Mouse (Mus musculus): ENCODE results near the gene Gm20388. TPM values are rescaled to one million over a fixed set of nuclear protein-coding genes. Genes with fewer than 3 reads are reported as not detected.

Gm20388 gene
- total RNA-seq, 1 experiment: 27.0 TPM

DNA sequence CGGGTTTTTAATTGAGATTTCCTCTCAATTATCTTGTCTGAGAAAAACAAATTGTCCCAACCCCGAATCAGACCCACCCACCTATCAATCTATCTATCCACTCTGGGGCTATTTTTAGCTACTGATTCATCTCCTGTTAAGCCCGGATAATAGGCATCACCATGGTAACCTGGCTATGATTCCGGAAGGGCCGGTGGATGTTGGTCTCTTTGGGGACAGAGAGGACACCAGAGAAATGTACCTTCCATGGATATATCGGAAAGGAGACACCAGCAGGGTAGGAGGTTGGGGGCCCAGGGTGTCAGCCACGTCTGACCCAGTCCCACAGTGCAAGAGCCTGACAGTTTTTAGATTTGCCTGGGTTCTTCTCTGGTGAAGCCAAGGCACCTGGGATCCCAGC is 3224.8 kb downstream of the Gm20388 start:
- TF ChIP-seq HCFC1 (IDR thresholded peaks at IDR 0.05; ENCODE audit: borderline replicate concordance, insufficient read depth, low read length) (no peak), MAFK (IDR thresholded peaks at IDR 0.05; ENCODE audit: insufficient read depth, low read depth, low read length) (no peak), ZNF384 (IDR thresholded peaks at IDR 0.05; ENCODE audit: low read depth, low read length) (no peak), ZC3H11A (IDR thresholded peaks at IDR 0.05; ENCODE audit: borderline replicate concordance, low read depth, low read length) (no peak), CHD2 (IDR thresholded peaks at IDR 0.05; ENCODE audit: low read depth, low read length) (no peak)
- in situ Hi-C loops (cut with MboI; ENCODE audit: low sequenced_read_pairs in 2 of 2, unreplicated experiment in 2 of 2): no loop called here
- Histone ChIP-seq H3K27ac (ENCODE audit: insufficient read depth, low read depth, low read length, poor library complexity, severe bottlenecking) (no peak overlapping the region), H3K9ac (ENCODE audit: insufficient read depth, low read depth, low read length, poor library complexity, severe bottlenecking) (no peak overlapping the region), H3K9me3 (ENCODE audit: control insufficient read depth, insufficient read depth, low read depth, low read length) (no peaks in the 10 kb centered on the region), H3K4me3 (ENCODE audit: insufficient read depth in 1 of 2, low read depth in 1 of 2, low read length in 2 of 2, poor library complexity in 1 of 2, severe bottlenecking in 1 of 2) (no peak overlapping the region), H3K36me3 (ENCODE audit: control insufficient read depth, insufficient read depth, low read length, poor library complexity, severe bottlenecking) (no peaks in the 10 kb centered on the region), H3K4me1 (ENCODE audit: control insufficient read depth in 2 of 2, insufficient read depth in 2 of 2, low read length in 2 of 2, poor library complexity in 1 of 2) (no peaks in the 10 kb centered on the region)
- DNase-seq (ENCODE audit: low read depth, low spot score): no peak

DNA sequence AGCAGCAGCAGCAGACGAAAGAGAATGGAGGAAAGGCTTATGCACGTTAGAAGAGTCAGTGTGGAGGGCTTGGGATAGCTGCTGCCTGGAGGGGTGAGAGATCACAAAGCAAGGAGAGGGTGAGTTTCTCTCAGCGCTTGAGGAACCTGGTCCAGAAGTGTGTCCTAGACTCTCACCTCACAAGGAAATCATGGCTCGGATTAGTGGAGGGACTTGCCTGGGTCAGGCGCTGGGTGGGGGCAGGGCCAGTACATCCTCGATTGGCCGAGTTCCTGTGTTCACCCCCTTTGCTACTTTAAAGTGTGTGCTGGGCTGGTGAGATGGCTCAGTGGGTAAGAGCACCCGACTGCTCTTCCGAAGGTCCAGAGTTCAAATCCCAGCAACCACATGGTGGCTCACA is 3225.2 kb downstream of the Gm20388 start:
- in situ Hi-C loops (cut with MboI; ENCODE audit: low sequenced_read_pairs in 2 of 2, unreplicated experiment in 2 of 2): no loop called here
- H3K4me1 ChIP-seq (ENCODE audit: control insufficient read depth in 2 of 2, insufficient read depth in 2 of 2, low read length in 2 of 2, poor library complexity in 1 of 2): no peaks in the 10 kb centered on the region
- H3K27ac ChIP-seq (ENCODE audit: insufficient read depth, low read depth, low read length, poor library complexity, severe bottlenecking): no peak overlapping the region
- no peaks in the 10 kb centered on the region for H3K36me3 ChIP-seq (ENCODE audit: control insufficient read depth, insufficient read depth, low read length, poor library complexity, severe bottlenecking)
- DNase-seq (ENCODE audit: low read depth, low spot score): no peak
- no peak overlapping the region for H3K4me3 ChIP-seq (ENCODE audit: insufficient read depth in 1 of 2, low read depth in 1 of 2, low read length in 2 of 2, poor library complexity in 1 of 2, severe bottlenecking in 1 of 2)
- H3K9ac ChIP-seq (ENCODE audit: insufficient read depth, low read depth, low read length, poor library complexity, severe bottlenecking): no peak overlapping the region
- TF ChIP-seq MAFK (IDR thresholded peaks at IDR 0.05; ENCODE audit: insufficient read depth, low read depth, low read length) (no peak), ZC3H11A (IDR thresholded peaks at IDR 0.05; ENCODE audit: borderline replicate concordance, low read depth, low read length) (no peak), HCFC1 (IDR thresholded peaks at IDR 0.05; ENCODE audit: borderline replicate concordance, insufficient read depth, low read length) (no peak), ZNF384 (IDR thresholded peaks at IDR 0.05; ENCODE audit: low read depth, low read length) (no peak), CHD2 (IDR thresholded peaks at IDR 0.05; ENCODE audit: low read depth, low read length) (no peak)
- no peaks in the 10 kb centered on the region; the same call in 1 of the 2 replicates for H3K9me3 ChIP-seq (ENCODE audit: control insufficient read depth, insufficient read depth, low read depth, low read length)

DNA sequence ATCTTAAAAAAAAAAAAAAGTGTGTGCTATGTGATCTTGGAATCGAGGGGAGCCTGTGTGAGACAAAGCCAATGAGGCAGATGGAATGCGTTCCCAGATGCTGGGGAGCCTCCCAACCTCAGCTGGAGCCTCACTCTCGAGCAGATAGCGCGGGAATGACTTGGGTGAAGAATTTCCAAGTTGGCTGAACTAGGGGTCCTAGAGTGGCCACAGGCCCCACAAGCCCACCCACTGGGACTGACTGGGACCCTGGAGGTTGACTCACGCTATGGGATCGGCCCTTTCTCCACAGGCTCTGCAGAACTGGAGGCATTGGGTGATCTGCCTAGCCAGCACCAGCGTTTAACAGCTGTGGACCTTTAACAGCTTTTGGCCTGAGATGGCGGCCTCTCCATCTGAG is 3225.6 kb downstream of the Gm20388 start:
- no peak for TF ChIP-seq HCFC1 (IDR thresholded peaks at IDR 0.05; ENCODE audit: borderline replicate concordance, insufficient read depth, low read length)
- no peak for TF ChIP-seq CHD2 (IDR thresholded peaks at IDR 0.05; ENCODE audit: low read depth, low read length)
- TF ChIP-seq ZNF384 (IDR thresholded peaks at IDR 0.05; ENCODE audit: low read depth, low read length): no peak
- no peak for TF ChIP-seq ZC3H11A (IDR thresholded peaks at IDR 0.05; ENCODE audit: borderline replicate concordance, low read depth, low read length)
- TF ChIP-seq MAFK (IDR thresholded peaks at IDR 0.05; ENCODE audit: insufficient read depth, low read depth, low read length): no peak
- Histone ChIP-seq H3K9ac (ENCODE audit: insufficient read depth, low read depth, low read length, poor library complexity, severe bottlenecking) (no peak overlapping the region), H3K27ac (ENCODE audit: insufficient read depth, low read depth, low read length, poor library complexity, severe bottlenecking) (no peak overlapping the region), H3K4me1 (ENCODE audit: control insufficient read depth in 2 of 2, insufficient read depth in 2 of 2, low read length in 2 of 2, poor library complexity in 1 of 2) (no peaks in the 10 kb centered on the region), H3K9me3 (ENCODE audit: control insufficient read depth, insufficient read depth, low read depth, low read length) (peaks cover 2% of the 10 kb centered on the region; the same call in 1 of the 2 replicates), H3K4me3 (ENCODE audit: insufficient read depth in 1 of 2, low read depth in 1 of 2, low read length in 2 of 2, poor library complexity in 1 of 2, severe bottlenecking in 1 of 2) (no peak overlapping the region), H3K36me3 (ENCODE audit: control insufficient read depth, insufficient read depth, low read length, poor library complexity, severe bottlenecking) (no peaks in the 10 kb centered on the region)
- no peak for DNase-seq (ENCODE audit: low read depth, low spot score)
- in situ Hi-C loops (cut with MboI; ENCODE audit: low sequenced_read_pairs in 2 of 2, unreplicated experiment in 2 of 2): no loop called here

DNA sequence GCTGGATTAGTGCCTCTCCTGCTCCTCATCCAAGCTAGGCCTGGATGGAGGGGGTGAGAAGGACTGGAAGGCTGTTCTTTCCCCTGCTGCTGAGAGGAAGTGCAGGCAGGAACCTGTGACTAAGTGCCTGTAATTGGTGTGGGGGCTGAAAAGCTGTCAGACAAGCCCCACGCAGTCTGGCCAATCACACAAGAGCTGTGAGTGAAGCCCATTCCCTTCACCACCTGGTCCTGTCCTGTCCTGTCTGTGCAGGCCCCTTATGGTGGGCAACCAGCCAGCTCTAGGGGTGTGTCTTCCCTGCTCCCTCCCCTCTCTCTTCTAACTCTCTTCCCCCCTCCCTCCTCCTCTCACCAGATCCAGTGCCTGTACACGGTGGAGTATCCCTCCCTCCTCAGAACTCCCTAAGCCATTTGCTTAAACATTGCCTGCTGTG is 3227.0 kb downstream of the Gm20388 start:
- no peaks in the 10 kb centered on the region for H3K36me3 ChIP-seq (ENCODE audit: control insufficient read depth, insufficient read depth, low read length, poor library complexity, severe bottlenecking)
- no peak overlapping the region for H3K4me3 ChIP-seq (ENCODE audit: insufficient read depth in 1 of 2, low read depth in 1 of 2, low read length in 2 of 2, poor library complexity in 1 of 2, severe bottlenecking in 1 of 2)
- in situ Hi-C loops (cut with MboI; ENCODE audit: low sequenced_read_pairs in 2 of 2, unreplicated experiment in 2 of 2): no loop called here
- no peak for TF ChIP-seq ZC3H11A (IDR thresholded peaks at IDR 0.05; ENCODE audit: borderline replicate concordance, low read depth, low read length)
- H3K4me1 ChIP-seq (ENCODE audit: control insufficient read depth in 2 of 2, insufficient read depth in 2 of 2, low read length in 2 of 2, poor library complexity in 1 of 2): no peaks in the 10 kb centered on the region
- H3K27ac ChIP-seq (ENCODE audit: insufficient read depth, low read depth, low read length, poor library complexity, severe bottlenecking): no peak overlapping the region
- H3K9me3 ChIP-seq (ENCODE audit: control insufficient read depth, insufficient read depth, low read depth, low read length): peaks cover 2% of the 10 kb centered on the region; the same call in 1 of the 2 replicates
- H3K9ac ChIP-seq (ENCODE audit: insufficient read depth, low read depth, low read length, poor library complexity, severe bottlenecking): no peak overlapping the region
- no peak for DNase-seq (ENCODE audit: low read depth, low spot score)

DNA sequence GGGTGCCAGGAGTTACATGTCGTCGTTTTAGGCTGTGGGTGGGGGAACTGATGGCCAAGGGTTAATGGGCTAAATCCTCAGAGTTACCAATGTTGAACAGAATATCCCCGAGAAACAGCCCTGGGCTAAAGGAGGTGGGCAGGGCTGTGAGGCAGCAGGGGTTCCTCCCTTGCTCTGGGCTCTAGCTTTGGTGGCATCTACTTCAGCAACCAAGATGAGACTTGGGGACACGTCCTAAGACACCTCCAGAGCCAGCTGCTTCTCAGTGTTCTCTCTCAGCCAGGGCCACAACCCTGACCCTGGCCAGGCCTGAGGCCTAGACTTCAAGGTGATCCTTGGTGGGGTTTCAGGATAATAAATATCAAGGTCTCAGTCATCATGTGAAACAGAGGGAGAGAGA is 3228.1 kb downstream of the Gm20388 start:
- no peaks in the 10 kb centered on the region for H3K36me3 ChIP-seq (ENCODE audit: control insufficient read depth, insufficient read depth, low read length, poor library complexity, severe bottlenecking)
- in situ Hi-C loops (cut with MboI; ENCODE audit: low sequenced_read_pairs in 2 of 2, unreplicated experiment in 2 of 2): no loop called here
- H3K27ac ChIP-seq (ENCODE audit: insufficient read depth, low read depth, low read length, poor library complexity, severe bottlenecking): no peak overlapping the region
- H3K4me3 ChIP-seq (ENCODE audit: insufficient read depth in 1 of 2, low read depth in 1 of 2, low read length in 2 of 2, poor library complexity in 1 of 2, severe bottlenecking in 1 of 2): no peak overlapping the region
- no peaks in the 10 kb centered on the region for H3K4me1 ChIP-seq (ENCODE audit: control insufficient read depth in 2 of 2, insufficient read depth in 2 of 2, low read length in 2 of 2, poor library complexity in 1 of 2)
- H3K9me3 ChIP-seq (ENCODE audit: control insufficient read depth, insufficient read depth, low read depth, low read length): peaks cover 2% of the 10 kb centered on the region; the same call in 1 of the 2 replicates
- H3K9ac ChIP-seq (ENCODE audit: insufficient read depth, low read depth, low read length, poor library complexity, severe bottlenecking): no peak overlapping the region
- DNase-seq (ENCODE audit: low read depth, low spot score): no peak
- no peak for TF ChIP-seq HCFC1 (IDR thresholded peaks at IDR 0.05; ENCODE audit: borderline replicate concordance, insufficient read depth, low read length)
- TF ChIP-seq CHD2 (IDR thresholded peaks at IDR 0.05; ENCODE audit: low read depth, low read length): no peak
- no peak for TF ChIP-seq ZC3H11A (IDR thresholded peaks at IDR 0.05; ENCODE audit: borderline replicate concordance, low read depth, low read length)
- TF ChIP-seq MAFK (IDR thresholded peaks at IDR 0.05; ENCODE audit: insufficient read depth, low read depth, low read length): no peak
- TF ChIP-seq ZNF384 (IDR thresholded peaks at IDR 0.05; ENCODE audit: low read depth, low read length): no peak
